Mouse (Mus musculus) v-Abl transformed pro-B cells (cell line): ENCODE measurements around the gene Iqschfp.

ENCODE experiments used
- in situ Hi-C, 2 experiments: fragments of 400-800 bp; cut with MboI; formaldehyde crosslinking; loops; one replicate each; pipeline ENCODE4 v1.15.1; 2025; ENCODE audit not compliant: unreplicated experiment in 2 of 2

Gene Iqschfp

GRCm38 (mm10) chr3:68583031-68583693, 691.1 kb downstream of the Iqschfp start:
- in situ Hi-C loops, result loop anchor here in 1 of 2 experiments (25.0 kb wide), 1 partner anchor 971 kb away; no protein-coding TSS in a partner anchor

- in situ Hi-C loops, result loop anchor here in 1 of 2 experiments (25.0 kb wide), 1 partner anchor 972 kb away; no protein-coding TSS in a partner anchor
These were observed 691.9 kb downstream of the Iqschfp start for GRCm38 (mm10) chr3:68583771-68584511.

DNA sequence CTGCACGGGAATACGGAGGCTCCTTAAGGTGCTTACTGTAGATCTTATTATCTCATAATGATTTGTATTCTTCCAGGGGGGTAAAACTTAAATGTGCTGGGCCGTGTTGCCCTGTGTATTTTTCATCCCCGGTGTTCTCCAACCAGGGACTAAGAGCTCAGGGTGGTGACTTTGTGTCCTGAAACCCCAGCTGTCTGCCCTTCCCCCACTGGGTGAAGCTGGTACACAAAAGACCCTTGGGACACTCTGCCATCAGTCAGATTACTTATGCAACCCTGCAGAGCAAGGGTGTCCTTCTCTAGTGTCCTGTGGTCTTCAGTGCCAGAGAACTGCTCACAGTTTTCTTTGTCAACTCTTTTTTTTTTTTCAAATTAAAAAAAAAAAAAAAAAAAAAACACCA, 693.2 kb downstream of the Iqschfp start:
- in situ Hi-C loops, result loop anchor here in 1 of 2 experiments (25.0 kb wide), 1 partner anchor 973 kb away; no protein-coding TSS in a partner anchor

DNA sequence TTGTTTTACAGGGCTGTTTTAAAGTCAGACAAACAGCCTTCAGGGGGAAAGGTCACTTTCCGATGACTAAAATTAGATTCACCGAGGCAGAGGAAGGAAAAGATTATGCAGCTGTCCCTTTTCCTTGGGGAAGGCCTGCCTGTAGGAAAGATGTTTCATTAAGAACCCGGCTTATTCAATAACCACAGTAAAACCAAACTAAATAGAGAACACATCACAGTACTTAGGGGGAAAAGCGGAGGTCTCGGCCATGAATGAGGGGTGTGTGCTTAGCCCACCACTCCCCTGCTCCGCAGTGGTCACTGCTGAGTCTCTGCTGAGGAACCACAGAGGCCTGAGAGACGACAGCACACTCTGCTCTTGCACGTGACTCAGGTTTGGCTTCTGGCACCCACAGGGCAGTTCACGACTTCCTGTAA, 694.6 kb downstream of the Iqschfp start:
- in situ Hi-C loops, result loop anchor here in 1 of 2 experiments (25.0 kb wide), 1 partner anchor 974 kb away; no protein-coding TSS in a partner anchor

DNA sequence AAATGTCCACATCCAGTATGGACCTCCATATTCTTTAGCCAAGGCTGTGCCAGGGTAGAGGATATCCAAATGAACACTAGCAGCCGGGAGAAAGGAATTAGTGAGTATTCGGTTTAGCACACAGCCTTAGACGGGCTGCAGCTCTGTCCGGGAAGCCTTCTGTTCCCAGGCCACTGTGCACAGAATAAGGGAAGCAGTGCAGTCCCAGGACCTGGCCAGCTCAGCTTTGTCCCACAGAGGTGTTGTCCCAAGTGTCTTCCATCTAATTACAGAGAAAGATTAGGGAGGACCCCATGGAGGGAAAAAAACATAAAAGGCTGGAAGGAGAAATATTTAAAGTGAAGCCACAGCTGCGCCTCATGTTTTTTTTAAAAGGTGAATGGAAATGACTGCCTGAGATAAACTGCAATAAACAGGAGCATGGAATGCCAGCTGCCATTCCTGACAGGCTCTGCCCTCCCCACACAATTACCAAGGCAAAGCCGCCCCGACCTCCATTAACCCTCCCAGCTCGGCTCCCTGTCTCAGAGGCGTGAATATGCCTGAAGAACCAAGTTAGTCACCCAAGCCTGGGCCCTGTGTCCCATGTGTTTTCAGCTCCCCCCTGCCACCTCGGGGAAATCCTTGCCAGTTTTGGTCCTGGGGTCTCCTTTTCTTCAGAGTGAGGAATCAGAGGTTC, 695.7 kb downstream of the Iqschfp start:
- in situ Hi-C loops, result loop anchor here in 1 of 2 experiments (25.0 kb wide), 1 partner anchor 975 kb away; no protein-coding TSS in a partner anchor

DNA sequence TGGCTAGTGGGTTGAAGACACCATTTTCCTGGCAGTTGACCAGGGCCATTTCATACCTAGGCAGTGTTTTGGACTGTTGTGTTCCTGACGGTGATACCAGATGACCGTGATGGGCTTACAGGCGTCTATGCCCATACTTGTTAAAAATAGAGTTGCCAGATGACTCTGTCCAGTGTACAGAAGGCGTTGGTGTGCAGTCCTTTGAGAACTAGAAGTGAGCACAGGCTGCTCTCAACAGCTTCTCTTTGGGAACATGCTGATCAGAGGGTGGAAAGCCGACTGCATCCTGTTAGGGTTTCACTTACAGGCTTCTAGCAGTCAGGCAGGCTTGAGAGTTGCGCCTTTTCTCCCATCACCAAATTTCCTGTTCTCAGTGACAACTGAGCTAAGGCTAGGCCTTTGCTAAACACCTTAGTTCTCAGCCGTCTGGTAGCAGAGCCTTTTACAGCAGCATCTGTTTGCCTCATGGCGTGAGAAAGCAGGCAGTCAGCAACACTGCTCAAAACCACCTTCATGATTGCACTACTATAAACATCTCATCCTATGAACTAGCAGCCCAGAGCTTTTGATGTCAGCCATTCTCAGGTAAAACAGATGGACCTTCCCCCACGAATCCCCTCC, 697.3 kb downstream of the Iqschfp start:
- in situ Hi-C loops, result loop anchor here in 1 of 2 experiments (25.0 kb wide), 1 partner anchor 977 kb away; no protein-coding TSS in a partner anchor

DNA sequence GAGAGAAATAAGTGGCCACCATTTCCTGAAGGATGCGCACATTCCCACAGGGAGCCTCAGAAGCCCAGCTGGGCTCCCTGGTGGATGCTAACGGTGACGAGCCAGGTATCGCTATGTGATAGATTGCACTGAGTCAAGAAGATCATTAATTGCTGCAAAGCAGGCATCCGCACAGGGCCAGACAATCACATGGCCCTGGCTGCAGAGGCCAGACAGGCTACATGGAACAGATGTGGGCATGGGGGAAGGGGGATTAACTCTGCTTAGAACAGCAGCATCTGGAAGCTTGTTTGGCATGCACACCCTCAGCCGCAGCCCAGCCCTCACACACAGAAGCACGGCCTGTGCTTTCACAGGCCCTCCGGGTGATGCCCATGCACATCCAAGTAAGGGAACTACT, 698.4 kb downstream of the Iqschfp start:
- in situ Hi-C loops, result loop anchor here in 1 of 2 experiments (25.0 kb wide), 1 partner anchor 978 kb away; no protein-coding TSS in a partner anchor

DNA sequence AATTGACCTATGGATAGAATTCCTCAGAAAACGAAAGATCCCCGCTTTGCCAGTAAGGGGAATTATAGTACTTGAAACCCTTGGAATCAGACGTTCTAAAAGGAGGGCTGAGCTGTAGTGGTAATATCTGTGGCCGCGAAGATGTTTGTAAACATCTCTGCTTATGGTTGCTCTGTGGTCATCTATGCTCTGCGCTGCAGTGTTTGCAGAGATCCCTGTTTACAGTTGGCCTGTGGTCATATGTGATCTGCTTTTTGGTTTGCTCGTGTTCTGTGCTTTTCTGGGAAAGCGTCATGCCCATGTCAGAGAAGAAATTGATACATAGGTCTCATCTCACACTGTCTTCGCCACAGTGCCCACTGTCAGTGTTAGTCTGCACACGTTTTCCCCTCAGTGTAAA, 700.5 kb downstream of the Iqschfp start:
- in situ Hi-C loops, result loop anchor here in 1 of 2 experiments (25.0 kb wide), 1 partner anchor 980 kb away; no protein-coding TSS in a partner anchor

DNA sequence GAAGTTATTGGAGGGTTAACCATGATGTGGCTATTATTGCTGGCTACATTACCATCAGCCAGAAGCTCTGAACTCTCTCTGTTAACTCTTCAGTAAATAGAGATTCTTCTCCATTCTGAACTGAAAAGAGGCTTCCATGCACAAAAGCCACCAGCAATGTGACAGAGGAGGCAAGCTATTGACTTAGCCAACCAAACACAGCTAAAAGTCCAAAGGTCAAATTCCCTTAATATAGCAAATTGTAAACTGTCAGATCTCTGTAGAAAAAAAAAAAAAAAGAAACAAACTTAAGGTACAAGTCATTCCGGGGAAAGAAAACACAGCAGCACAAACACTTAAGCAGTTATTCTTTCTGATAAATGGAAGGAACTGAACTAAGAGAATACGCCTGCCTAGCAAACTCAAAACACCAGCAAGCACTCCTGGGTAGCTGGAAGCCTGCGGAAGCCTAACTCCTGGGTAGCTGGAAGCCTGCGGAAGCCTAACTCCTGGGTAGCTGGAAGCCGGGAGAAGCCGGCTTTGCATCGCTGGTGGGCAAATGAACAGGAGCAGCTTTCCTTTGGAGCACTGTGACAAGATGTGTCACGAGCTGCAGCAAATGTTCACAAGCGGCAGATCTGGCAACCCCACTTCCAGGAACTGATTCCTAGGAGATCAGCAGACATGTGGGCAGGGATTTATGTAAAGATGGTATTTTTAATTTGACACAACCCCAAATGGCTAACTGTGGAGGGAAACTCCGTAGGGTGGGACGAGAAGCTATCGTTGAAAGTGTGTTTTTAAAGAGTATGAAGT, 701.2 kb downstream of the Iqschfp start:
- in situ Hi-C loops, result loop anchor here in 1 of 2 experiments (25.0 kb wide), 1 partner anchor 981 kb away; no protein-coding TSS in a partner anchor

DNA sequence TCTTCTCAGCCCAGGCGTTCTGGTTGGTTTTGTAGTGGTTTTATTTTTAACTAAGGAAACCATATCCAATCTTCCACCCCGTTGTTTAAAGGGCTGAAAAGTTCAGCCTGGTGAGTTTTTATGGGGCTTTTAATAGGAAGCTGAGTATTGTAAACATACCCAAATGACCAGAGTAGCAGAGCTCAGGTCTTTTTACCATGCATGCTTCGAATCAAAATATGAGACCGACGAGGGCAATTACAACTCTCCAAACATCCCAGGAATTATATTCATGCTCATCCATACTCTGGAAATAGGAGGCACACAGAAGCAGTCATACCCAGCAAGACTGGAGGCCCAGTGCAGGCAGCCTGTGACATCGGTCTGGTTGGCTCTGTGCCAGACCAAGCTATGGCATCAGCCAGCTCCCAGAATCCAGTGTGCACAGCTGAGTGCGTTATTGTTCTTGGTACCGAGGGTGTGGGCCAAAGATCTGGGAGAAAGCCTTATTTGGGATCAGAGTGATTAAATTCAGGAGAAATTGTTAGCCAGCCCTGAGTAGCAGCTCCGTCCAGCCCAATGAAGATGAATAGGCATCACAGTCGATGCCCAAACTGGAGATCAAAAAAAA, 703.4 kb downstream of the Iqschfp start:
- in situ Hi-C loops, result loop anchor here in 1 of 2 experiments (25.0 kb wide), 1 partner anchor 983 kb away; no protein-coding TSS in a partner anchor

DNA sequence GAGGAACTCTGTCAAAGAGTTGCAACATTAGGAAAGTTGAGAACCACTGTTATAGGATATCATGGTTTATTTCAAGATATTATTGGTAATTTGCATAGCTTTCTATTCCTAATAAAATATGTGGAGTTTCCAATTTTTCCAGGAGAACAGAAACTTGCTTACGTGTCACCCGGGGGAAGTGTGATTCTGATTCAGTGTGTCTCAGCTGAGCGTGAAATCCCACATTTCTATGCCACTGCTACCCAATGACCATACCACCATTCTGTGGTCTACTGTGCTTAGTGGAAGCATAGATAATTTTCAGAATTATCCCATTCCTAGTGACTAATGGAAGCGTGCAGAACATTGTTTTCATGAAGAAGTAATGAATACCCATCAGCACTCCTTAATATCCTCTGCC, 704.9 kb downstream of the Iqschfp start:
- in situ Hi-C loops, result loop anchor here in 1 of 2 experiments (25.0 kb wide), 1 partner anchor 985 kb away; no protein-coding TSS in a partner anchor

GRCm38 (mm10) chr3:68602891-68603290, 710.9 kb downstream of the Iqschfp start:
- in situ Hi-C loops, result loop anchor here (25.0 kb wide), 4 partner anchors 541 to 1309 kb away; partner anchors contain the start of gene Schip1 (in 2 of the 2)

GRCm38 (mm10) chr3:68604467-68604866, 712.4 kb downstream of the Iqschfp start:
- in situ Hi-C loops, result loop anchor here (25.0 kb wide), 4 partner anchors 542 to 1308 kb away; partner anchors contain the start of gene Schip1 (in 2 of the 2)

DNA sequence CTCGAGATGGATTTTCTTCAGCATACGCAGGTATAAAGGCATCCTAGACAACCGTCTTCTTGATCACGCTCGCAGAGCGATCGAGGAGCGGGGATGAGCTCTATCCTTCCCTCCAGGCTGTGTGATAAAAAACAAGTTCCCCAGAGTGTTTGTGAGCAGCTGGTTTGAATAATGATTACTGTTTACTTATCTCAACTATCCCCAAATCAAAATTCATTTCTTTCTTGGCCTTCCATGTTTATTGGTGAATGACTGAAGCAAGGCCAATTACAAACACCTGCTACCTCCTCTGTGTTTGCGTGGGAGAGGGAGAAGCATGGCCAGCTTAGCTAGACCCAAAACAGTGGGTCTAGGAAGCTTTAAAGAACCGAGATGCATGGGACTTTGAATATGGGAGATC, 712.9 kb downstream of the Iqschfp start:
- in situ Hi-C loops, result loop anchor here (25.0 kb wide), 4 partner anchors 543 to 1307 kb away; partner anchors contain the start of gene Schip1 (in 2 of the 2)

DNA sequence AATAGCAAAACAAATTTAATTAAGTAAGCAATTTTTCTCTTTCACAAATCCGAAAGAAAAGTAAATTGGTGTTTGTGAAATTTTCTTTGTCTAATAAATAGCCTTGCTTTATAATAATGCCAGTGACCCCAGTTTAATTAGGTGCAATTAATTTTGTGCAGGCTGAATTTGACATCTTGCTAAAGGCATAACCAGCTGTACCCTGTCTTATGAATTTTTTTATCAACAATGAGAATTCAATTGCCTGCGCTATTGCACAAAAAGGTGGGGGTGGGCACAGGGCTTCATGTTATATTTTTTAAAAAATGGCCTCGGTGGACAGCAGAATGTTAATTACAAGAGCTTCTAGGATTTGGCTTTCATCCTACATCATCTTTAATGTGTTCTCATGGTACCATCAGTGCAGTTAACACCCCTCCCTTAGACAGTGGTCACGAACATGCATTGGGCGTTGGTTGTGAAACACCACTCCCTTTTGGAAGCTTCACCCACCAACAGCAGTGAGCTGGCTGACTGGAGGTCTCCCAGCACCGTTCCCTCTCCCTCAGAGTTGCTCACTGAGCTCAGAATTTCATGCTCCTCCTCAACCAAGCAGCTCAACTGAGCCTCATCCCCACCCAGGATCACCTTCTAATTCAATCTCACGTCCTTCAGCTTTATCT, 714.0 kb downstream of the Iqschfp start:
- in situ Hi-C loops, result loop anchor here (25.0 kb wide), 4 partner anchors 544 to 1306 kb away; partner anchors contain the start of gene Schip1 (in 2 of the 2)

- in situ Hi-C loops, result loop anchor here (25.0 kb wide), 4 partner anchors 544 to 1306 kb away; partner anchors contain the start of gene Schip1 (in 2 of the 2)
These were observed 714.7 kb downstream of the Iqschfp start for GRCm38 (mm10) chr3:68606730-68607129.

GRCm38 (mm10) chr3:68607336-68607735, 715.3 kb downstream of the Iqschfp start:
- in situ Hi-C loops, result loop anchor here (25.0 kb wide), 4 partner anchors 545 to 1305 kb away; partner anchors contain the start of gene Schip1 (in 2 of the 2)
